Mouse (Mus musculus) ovary, postnatal 14 days (tissue): ENCODE measurements around the gene Ddo.

ENCODE experiments used
- DNase-seq: peaks from one replicate; pipeline ENCODE4 v3.0.0; 2022; ENCODE audit warnings: low spot score

Ddo gene

GRCm38 (mm10) chr10:40629656-40630311, at the start of gene Ddo:
Ddo (plus strand) TSS chr10:40630011.
- no peak for DNase-seq

- DNase-seq, result peak; percentile 6
These were observed 46.1 kb upstream of the Ddo start for GRCm38 (mm10) chr10:40583584-40584255.

- DNase-seq, result no peak
These were observed 37.6 kb upstream of the Ddo start for GRCm38 (mm10) chr10:40592186-40592585.

GRCm38 (mm10) chr10:40597177-40597576, 32.6 kb upstream of the Ddo start:
- DNase-seq, result no peak

GRCm38 (mm10) chr10:40604706-40605394, 25.0 kb upstream of the Ddo start:
- DNase-seq, result no peak

GRCm38 (mm10) chr10:40617973-40618372, 11.8 kb upstream of the Ddo start:
- DNase-seq, result no peak

- no peak for DNase-seq
These were observed 10.1 kb upstream of the Ddo start for GRCm38 (mm10) chr10:40619760-40620159.

- peak; percentile 48 for DNase-seq
These were observed 671 bp upstream of the Ddo start for GRCm38 (mm10) chr10:40629140-40629539.

GRCm38 (mm10) chr10:40630457-40630856, 646 bp downstream of the Ddo start:
- peak; percentile 39 for DNase-seq

GRCm38 (mm10) chr10:40630961-40631360, 1.1 kb downstream of the Ddo start:
- DNase-seq, result no peak

- no peak for DNase-seq
These were observed 2.3 kb downstream of the Ddo start for GRCm38 (mm10) chr10:40632087-40632486.

- no peak for DNase-seq
These were observed 7.5 kb downstream of the Ddo start for GRCm38 (mm10) chr10:40637331-40637730.

- DNase-seq, result peak; percentile 35
These were observed 8.5 kb downstream of the Ddo start for GRCm38 (mm10) chr10:40638276-40638675.

GRCm38 (mm10) chr10:40638823-40639819, 9.3 kb downstream of the Ddo start:
- DNase-seq, result no peak

- no peak for DNase-seq
These were observed 10.6 kb downstream of the Ddo start for GRCm38 (mm10) chr10:40640406-40640805.

GRCm38 (mm10) chr10:40641901-40642300, 12.1 kb downstream of the Ddo start:
- no peak for DNase-seq

- no peak for DNase-seq
These were observed 13.3 kb downstream of the Ddo start for GRCm38 (mm10) chr10:40643126-40643525.

GRCm38 (mm10) chr10:40644456-40644855, 14.6 kb downstream of the Ddo start:
- no peak for DNase-seq

GRCm38 (mm10) chr10:40645346-40645745, 15.5 kb downstream of the Ddo start:
- DNase-seq, result no peak

- no peak for DNase-seq
These were observed 19.0 kb downstream of the Ddo start for GRCm38 (mm10) chr10:40648776-40649175.

- no peak for DNase-seq
These were observed 19.8 kb downstream of the Ddo start for GRCm38 (mm10) chr10:40649634-40650033.

GRCm38 (mm10) chr10:40651676-40652075, 21.9 kb downstream of the Ddo start:
- no peak for DNase-seq
